Mouse (Mus musculus): ENCODE measurements around the gene Cacybp. TPM values are rescaled to one million over a fixed set of nuclear protein-coding genes. Genes with fewer than 3 reads are reported as not detected.

The Cacybp gene
- 79.7 to 95.6 TPM (median 94.3 TPM) in 3 replicates for total RNA-seq (2017)

- ATAC-seq (replicated peaks; ENCODE audit: insufficient number of reproducible peaks, low FRiP score, low TSS enrichment, poor library complexity, severe bottlenecking), result peak; percentile 93
Observed at GRCm38 (mm10) chr1:160212703-160213669, at the start of gene Cacybp. Gene Cacybp (minus strand): TSS chr1:160212875.

GRCm38 (mm10) chr1:160262415-160262814, 49.7 kb upstream of the Cacybp start:
- ATAC-seq (replicated peaks; ENCODE audit: insufficient number of reproducible peaks, low FRiP score, low TSS enrichment, poor library complexity, severe bottlenecking), result no peak

- no peak for ATAC-seq (replicated peaks; ENCODE audit: insufficient number of reproducible peaks, low FRiP score, low TSS enrichment, poor library complexity, severe bottlenecking)
Observed at GRCm38 (mm10) chr1:160261849-160262248, 49.2 kb upstream of the Cacybp start.

- no peak for ATAC-seq (replicated peaks; ENCODE audit: insufficient number of reproducible peaks, low FRiP score, low TSS enrichment, poor library complexity, severe bottlenecking)
Observed at GRCm38 (mm10) chr1:160260605-160261004, 47.9 kb upstream of the Cacybp start.

GRCm38 (mm10) chr1:160259884-160260283, 47.2 kb upstream of the Cacybp start:
- no peak for ATAC-seq (replicated peaks; ENCODE audit: insufficient number of reproducible peaks, low FRiP score, low TSS enrichment, poor library complexity, severe bottlenecking)

GRCm38 (mm10) chr1:160253108-160253507, 40.4 kb upstream of the Cacybp start:
- ATAC-seq (replicated peaks; ENCODE audit: insufficient number of reproducible peaks, low FRiP score, low TSS enrichment, poor library complexity, severe bottlenecking), result no peak

- peak; percentile 55 for ATAC-seq (replicated peaks; ENCODE audit: insufficient number of reproducible peaks, low FRiP score, low TSS enrichment, poor library complexity, severe bottlenecking)
Observed at GRCm38 (mm10) chr1:160251388-160252007, 38.8 kb upstream of the Cacybp start.

- no peak for ATAC-seq (replicated peaks; ENCODE audit: insufficient number of reproducible peaks, low FRiP score, low TSS enrichment, poor library complexity, severe bottlenecking)
Observed at GRCm38 (mm10) chr1:160250782-160251181, 38.1 kb upstream of the Cacybp start.

GRCm38 (mm10) chr1:160249786-160250185, 37.1 kb upstream of the Cacybp start:
- ATAC-seq (replicated peaks; ENCODE audit: insufficient number of reproducible peaks, low FRiP score, low TSS enrichment, poor library complexity, severe bottlenecking), result no peak

- no peak for ATAC-seq (replicated peaks; ENCODE audit: insufficient number of reproducible peaks, low FRiP score, low TSS enrichment, poor library complexity, severe bottlenecking)
Observed at GRCm38 (mm10) chr1:160247473-160247872, 34.8 kb upstream of the Cacybp start.

- ATAC-seq (replicated peaks; ENCODE audit: insufficient number of reproducible peaks, low FRiP score, low TSS enrichment, poor library complexity, severe bottlenecking), result no peak
Observed at GRCm38 (mm10) chr1:160246844-160247243, 34.2 kb upstream of the Cacybp start.

GRCm38 (mm10) chr1:160245954-160246353, 33.3 kb upstream of the Cacybp start:
- peak; percentile 72 for ATAC-seq (replicated peaks; ENCODE audit: insufficient number of reproducible peaks, low FRiP score, low TSS enrichment, poor library complexity, severe bottlenecking)

- no peak for ATAC-seq (replicated peaks; ENCODE audit: insufficient number of reproducible peaks, low FRiP score, low TSS enrichment, poor library complexity, severe bottlenecking)
Observed at GRCm38 (mm10) chr1:160244689-160245088, 32.0 kb upstream of the Cacybp start.

- no peak for ATAC-seq (replicated peaks; ENCODE audit: insufficient number of reproducible peaks, low FRiP score, low TSS enrichment, poor library complexity, severe bottlenecking)
Observed at GRCm38 (mm10) chr1:160240091-160240490, 27.4 kb upstream of the Cacybp start.

GRCm38 (mm10) chr1:160238852-160239443, 26.3 kb upstream of the Cacybp start:
- no peak for ATAC-seq (replicated peaks; ENCODE audit: insufficient number of reproducible peaks, low FRiP score, low TSS enrichment, poor library complexity, severe bottlenecking)

- no peak for ATAC-seq (replicated peaks; ENCODE audit: insufficient number of reproducible peaks, low FRiP score, low TSS enrichment, poor library complexity, severe bottlenecking)
Observed at GRCm38 (mm10) chr1:160237981-160238380, 25.3 kb upstream of the Cacybp start.

GRCm38 (mm10) chr1:160233921-160234320, 21.2 kb upstream of the Cacybp start:
- peak; percentile 88 for ATAC-seq (replicated peaks; ENCODE audit: insufficient number of reproducible peaks, low FRiP score, low TSS enrichment, poor library complexity, severe bottlenecking)

- no peak for ATAC-seq (replicated peaks; ENCODE audit: insufficient number of reproducible peaks, low FRiP score, low TSS enrichment, poor library complexity, severe bottlenecking)
Observed at GRCm38 (mm10) chr1:160232113-160232512, 19.4 kb upstream of the Cacybp start.

- no peak for ATAC-seq (replicated peaks; ENCODE audit: insufficient number of reproducible peaks, low FRiP score, low TSS enrichment, poor library complexity, severe bottlenecking)
Observed at GRCm38 (mm10) chr1:160231013-160231412, 18.3 kb upstream of the Cacybp start.

Measured in monocyte, adult 5-6 weeks (primary cell).